Mouse (Mus musculus) heart, adult 2 months (tissue): Measurements from ENCODE around the gene Bace1. TPM values are rescaled to one million over a fixed set of nuclear protein-coding genes. Genes with fewer than 3 reads are reported as not detected.

Experiments
- DNase-seq, 2 experiments: peaks; one replicate each; pipeline ENCODE4 v3.0.0; 2021
- H3K27ac ChIP-seq: fragments of 200-600 bp; 2 replicates; pipeline ENCODE4 v1.8.1; 2022
- H3K27me3 ChIP-seq: fragments of 200-500 bp; 2 replicates; pipeline ENCODE4 v1.6.1; 2012; ENCODE audit warnings: mild to moderate bottlenecking, low read length, inconsistent platforms, mixed read lengths; ENCODE audit not compliant: control insufficient read depth, insufficient read depth
- H3K36me3 ChIP-seq: fragments of 200-500 bp; 2 replicates; pipeline ENCODE4 v1.6.1; 2012; ENCODE audit warnings: low read length, inconsistent platforms; ENCODE audit not compliant: control insufficient read depth, insufficient read depth
- H3K4me1 ChIP-seq: fragments of 200-500 bp; 2 replicates; pipeline ENCODE4 v1.6.1; 2011; ENCODE audit warnings: low read length; ENCODE audit not compliant: control insufficient read depth, insufficient read depth
- H3K4me3 ChIP-seq: fragments of 200-600 bp; 2 replicates; pipeline ENCODE4 v1.8.1; 2022
- H3K79me2 ChIP-seq: fragments of 200-500 bp; replicated peaks from 2 replicates; pipeline ENCODE4 v1.6.1; 2012; ENCODE audit warnings: mild to moderate bottlenecking, inconsistent platforms, low read length, moderate library complexity, mixed read lengths; ENCODE audit not compliant: control insufficient read depth, insufficient read depth
- H3K9ac ChIP-seq: fragments of 200-500 bp; 2 replicates; pipeline ENCODE4 v1.6.1; 2012; ENCODE audit warnings: low read depth, mild to moderate bottlenecking, control low read depth, inconsistent platforms, low read length, mixed read lengths
- CTCF ChIP-seq: fragments of 200-600 bp; IDR thresholded peaks from 2 replicates; pipeline ENCODE4 v1.8.1; 2022; ENCODE audit warnings: antibody characterized with exemption, mild to moderate bottlenecking, moderate library complexity
- EP300 ChIP-seq: fragments of 200-500 bp; IDR thresholded peaks from 2 replicates; pipeline ENCODE4 v1.6.1; 2011; ENCODE audit warnings: low read depth, low read length, control low read depth; ENCODE audit not compliant: insufficient read depth
- POLR2A ChIP-seq: fragments of 200-500 bp; IDR thresholded peaks from 2 replicates; pipeline ENCODE4 v1.6.1; 2011; ENCODE audit warnings: mild to moderate bottlenecking, low read depth, low read length, control low read depth; ENCODE audit not compliant: insufficient read depth
- WGBS: fragments of 180-500 bp; shearing (Covaris S2); methylation state at CpG from one replicate; pipeline ENCODE4 v1.1.7; 2018; 5-methylcytosine and 5-hydroxymethylcytosine counted together
- intact Hi-C: fragments of 180-260 bp; cut with DNase I; formaldehyde crosslinking; loops from one replicate; pipeline ENCODE4 v1.15.1; 2025
- polyA plus RNA-seq: library from polyadenylated mRNA; depleted of rRNA; stranded (reverse); fragments of >200 nt; gene quantifications from 2 replicates; pipeline ENCODE4 v1.2.3, GENCODE M21; 2012; rRNA removed
- total RNA-seq, 2 experiments: library from RNA; stranded (reverse); gene quantifications; 2 replicates each; pipeline ENCODE4 v1.2.3; 2021

Bace1 gene
- total and polyA plus RNA-seq, 3 experiments = 22.7 to 30.6 (median 29.5) TPM

GRCm38 (mm10) chr9:45911673-45912072 is 73.3 kb downstream of the Bace1 start:
- H3K27me3 ChIP-seq = no peaks in the 10 kb centered on the region
- H3K4me3 ChIP-seq = no peak overlapping the region
- peaks cover 5% of the 10 kb centered on the region for H3K79me2 ChIP-seq
- H3K9ac ChIP-seq = no peak overlapping the region
- no peak overlapping the region for H3K27ac ChIP-seq
- H3K4me1 ChIP-seq = peaks cover 3% of the 10 kb centered on the region
- intact Hi-C loops = loop anchor here (1.0 kb wide), 1 partner anchor 26 kb away; no protein-coding TSS in a partner anchor
- peak; percentile 48 to 72 for DNase-seq
- H3K36me3 ChIP-seq = peaks cover 2% of the 10 kb centered on the region
- TF ChIP-seq CTCF = peak; percentile 86
- TF ChIP-seq POLR2A = no peak
- 0 out of 2 replicates have a peak, but pooled peaks have one; percentile 11 for TF ChIP-seq EP300
- WGBS = 59% methylated on average over 1 of the region's 1 CpGs

Other genes with a start within 250 kb of the Bace1 start
- gene Cep164, start 9.9 kb upstream of the Bace1 start, total RNA-seq = 1 to 10 TPM; 6.0 to 6.2 TPM
- 6.0 and 7.4 TPM in 2 replicates for gene Cep164, start 9.9 kb upstream of the Bace1 start, polyA plus RNA-seq
- 10 to 100 TPM; 12.2 to 13.9 TPM for gene Pcsk7, start 67.9 kb downstream of the Bace1 start, total RNA-seq
- gene Pcsk7, start 67.9 kb downstream of the Bace1 start, polyA plus RNA-seq = 18.4 and 26.8 TPM in 2 replicates
- 10 to 100 TPM; 31.8 to 37.1 TPM for gene Rnf214, start 68.3 kb downstream of the Bace1 start, total RNA-seq
- 12.5 and 21.8 TPM in 2 replicates for gene Rnf214, start 68.3 kb downstream of the Bace1 start, polyA plus RNA-seq
- 10 to 100 TPM; 84.0 to 93.6 TPM for gene Tagln, start 97.5 kb downstream of the Bace1 start, total RNA-seq
- 97.6 and 116 TPM in 2 replicates for gene Tagln, start 97.5 kb downstream of the Bace1 start, polyA plus RNA-seq
- gene Sidt2, start 116.7 kb downstream of the Bace1 start, total RNA-seq = 10 to 100 TPM; 71.6 to 81.7 TPM
- gene Sidt2, start 116.7 kb downstream of the Bace1 start, polyA plus RNA-seq = 216 and 414 TPM in 2 replicates
- 10 to 100 TPM; 46.0 to 49.0 TPM for gene Pafah1b2, start 174.1 kb downstream of the Bace1 start, total RNA-seq
- 17.1 and 28.8 TPM in 2 replicates for gene Pafah1b2, start 174.1 kb downstream of the Bace1 start, polyA plus RNA-seq
- 10 to 100 TPM; 62.1 to 81.1 TPM for gene Sik3, start 174.2 kb downstream of the Bace1 start, total RNA-seq
- gene Sik3, start 174.2 kb downstream of the Bace1 start, polyA plus RNA-seq = 30.7 and 32.1 TPM in 2 replicates